Mouse (Mus musculus) neural tube, embryonic 14.5 days (tissue): ENCODE data around the gene Tti1. TPM values are rescaled to one million over a fixed set of nuclear protein-coding genes. Genes with fewer than 3 reads are reported as not detected.

Experiments
- ATAC-seq: fragments of 200-750 bp; cut with Nextera tagmentation; 2 replicates; pipeline ENCODE4 v1.8.0; 2017; ENCODE audit warnings: low read depth, mild to moderate bottlenecking, moderate TSS enrichment, moderate library complexity
- H3K27ac ChIP-seq: fragments of 300-500 bp; sonication (generic); 2 replicates; pipeline ENCODE4 v1.5.1; 2014; ENCODE audit warnings: low read depth, mild to moderate bottlenecking, control low read depth, low read length, moderate library complexity, mixed read lengths
- H3K27me3 ChIP-seq: fragments of 300-500 bp; sonication (generic); 2 replicates; pipeline ENCODE4 v1.6.1; 2014; ENCODE audit warnings: low read length; ENCODE audit not compliant: control insufficient read depth, insufficient read depth
- H3K36me3 ChIP-seq: fragments of 300-500 bp; sonication (generic); 2 replicates; pipeline ENCODE4 v1.6.1; 2014; ENCODE audit warnings: low read length, mixed read lengths; ENCODE audit not compliant: control insufficient read depth, insufficient read depth
- H3K4me1 ChIP-seq: fragments of 300-500 bp; sonication (generic); 2 replicates; pipeline ENCODE4 v1.6.1; 2014; ENCODE audit warnings: low read length; ENCODE audit not compliant: control insufficient read depth, insufficient read depth
- H3K4me2 ChIP-seq: fragments of 300-500 bp; sonication (generic); 2 replicates; pipeline ENCODE4 v1.6.1; 2014; ENCODE audit warnings: mild to moderate bottlenecking, low read depth, low read length, control low read depth
- H3K4me3 ChIP-seq: fragments of 300-500 bp; sonication (generic); 2 replicates; pipeline ENCODE4 v1.5.1; 2014; ENCODE audit warnings: low read depth, low read length, control low read depth, mixed read lengths
- H3K9ac ChIP-seq: fragments of 300-500 bp; sonication (generic); replicated peaks from 2 replicates; pipeline ENCODE4 v1.6.1; 2014; ENCODE audit warnings: low read depth, mild to moderate bottlenecking, control low read depth, low read length, mixed read lengths
- H3K9me3 ChIP-seq: fragments of 300-500 bp; sonication (generic); 2 replicates; pipeline ENCODE4 v1.6.1; 2016; ENCODE audit warnings: low read length; ENCODE audit not compliant: control insufficient read depth
- WGBS: fragments of 180-500 bp; shearing (Covaris S2); extraction: QIAGEN DNeasy Blood & Tissue Kit; methylation state at CpG from one replicate; pipeline ENCODE4 v1.1.7; 2014; 5-methylcytosine and 5-hydroxymethylcytosine counted together
- polyA plus RNA-seq: library from polyadenylated mRNA; unstranded; fragments of >200 nt; fragmentation: Nextera tagmentation; extraction: Ambion mirVana; gene quantifications from 2 replicates; pipeline ENCODE4 v1.2.1, GENCODE M21; 2014

The Tti1 gene
- polyA plus RNA-seq, 1 experiment from 2014 or later: 13.8 TPM

DNA sequence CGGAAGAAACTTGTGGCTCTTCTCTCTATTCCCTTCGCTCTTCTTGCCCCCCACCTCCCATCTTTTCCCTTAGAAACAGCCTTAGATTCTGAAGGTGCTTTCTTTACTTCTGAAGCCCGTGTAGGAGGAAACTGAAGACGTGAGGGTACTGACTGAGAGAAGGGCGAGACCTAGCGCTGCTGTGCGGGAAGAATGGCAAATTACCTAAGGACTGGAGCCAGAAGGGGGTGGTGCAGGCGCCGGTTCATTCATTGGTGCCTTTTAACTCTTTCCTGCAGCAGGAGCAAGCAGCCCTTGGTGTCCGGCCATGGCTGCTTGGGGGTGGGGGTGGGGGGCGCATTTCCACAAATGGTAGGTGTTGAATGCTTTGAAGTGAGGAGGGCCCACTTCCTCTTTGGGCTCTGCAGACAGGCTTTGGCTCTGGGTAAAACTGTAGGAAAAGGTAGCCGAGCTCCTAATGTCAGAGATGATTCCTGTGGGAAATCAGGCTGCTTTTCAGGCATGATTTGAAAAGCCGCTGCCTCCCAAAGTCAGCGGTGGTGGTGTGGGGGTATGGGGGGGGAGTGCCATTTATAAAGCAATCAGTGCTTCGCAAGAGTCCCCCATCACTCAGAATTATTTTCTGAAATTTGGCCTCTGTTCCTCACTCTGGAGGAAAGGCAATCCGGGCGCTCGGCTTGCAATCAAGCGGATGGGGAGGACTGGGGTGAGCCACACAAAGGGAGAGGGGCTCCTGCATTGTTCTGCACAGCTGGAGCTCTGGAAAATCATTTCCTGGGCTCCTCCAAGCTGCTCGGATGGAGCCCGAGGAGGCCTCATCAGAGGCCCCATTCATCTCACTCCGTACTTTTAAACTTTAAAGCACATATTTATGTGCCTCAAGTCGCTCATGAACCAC, 53.4 kb downstream of the Tti1 start:
- peak overlapping the region; percentile 34 for H3K9ac ChIP-seq
- no peak overlapping the region for H3K4me3 ChIP-seq

DNA sequence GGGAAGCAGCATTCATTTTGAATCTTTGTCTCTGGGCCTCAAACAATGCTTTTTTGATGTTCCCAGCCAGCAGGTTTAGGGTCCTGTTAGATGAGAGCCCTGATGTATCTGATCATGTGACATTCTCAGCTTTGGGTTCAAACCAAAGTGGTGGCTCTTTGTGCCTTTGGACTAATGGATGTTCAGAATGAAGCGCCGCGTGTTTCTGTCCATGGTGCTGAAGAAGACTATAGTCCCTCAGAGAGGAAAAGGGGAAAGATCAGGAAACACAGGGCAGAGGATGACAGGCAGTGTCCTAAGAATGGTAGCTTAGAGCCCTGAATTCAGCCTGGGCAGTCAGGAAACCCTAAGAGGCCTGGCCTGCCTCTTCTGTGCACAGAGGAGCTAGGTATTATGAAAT, 57.6 kb downstream of the Tti1 start:
- WGBS: 5% methylated on average over 3 of the region's 3 CpGs
- Histone ChIP-seq H3K36me3 (no peaks in the 10 kb centered on the region), H3K4me2 (no peak overlapping the region), H3K4me1 (peaks cover 13% of the 10 kb centered on the region), H3K9ac (no peak overlapping the region), H3K4me3 (no peak overlapping the region), H3K27ac (no peak overlapping the region), H3K9me3 (no peaks in the 10 kb centered on the region), H3K27me3 (no peaks in the 10 kb centered on the region)
- no peak for ATAC-seq

More for the DNA sequence above, 53.4 kb downstream of the Tti1 start:
- Histone ChIP-seq H3K4me1 (peaks cover 17% of the 10 kb centered on the region), H3K4me2 (peak overlapping the region; percentile 21; the same call in 1 of the 2 replicates), H3K9me3 (no peaks in the 10 kb centered on the region), H3K36me3 (no peaks in the 10 kb centered on the region), H3K27me3 (no peaks in the 10 kb centered on the region), H3K27ac (peak overlapping the region; percentile 83)
- ATAC-seq: peak; percentile 85
- 2% methylated on average over 23 of the region's 23 CpGs for WGBS

DNA sequence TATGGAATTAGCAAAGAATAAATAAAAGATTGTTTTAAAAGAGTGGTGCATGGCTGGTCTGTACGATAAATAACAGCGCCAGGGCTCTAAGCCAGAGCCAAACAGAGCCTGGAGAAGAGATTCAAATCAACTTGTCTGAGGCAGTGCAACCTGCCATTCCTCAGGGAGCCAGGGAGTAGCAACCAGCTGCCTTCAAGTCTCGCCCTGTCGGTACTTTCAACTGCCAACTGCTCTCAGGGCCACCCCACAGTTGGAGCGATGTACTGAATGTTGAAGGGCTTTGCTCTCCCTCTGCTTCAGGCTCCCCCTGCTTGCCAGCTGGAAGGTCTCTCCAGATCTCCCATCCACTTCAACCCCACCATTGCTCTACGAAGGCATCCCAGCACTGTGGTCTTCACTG, 58.1 kb downstream of the Tti1 start:
- Histone ChIP-seq H3K4me1 (peaks cover 8% of the 10 kb centered on the region), H3K9ac (no peak overlapping the region), H3K4me3 (no peak overlapping the region), H3K27ac (no peak overlapping the region), H3K36me3 (no peaks in the 10 kb centered on the region), H3K4me2 (no peak overlapping the region), H3K27me3 (no peaks in the 10 kb centered on the region), H3K9me3 (no peaks in the 10 kb centered on the region)
- no peak for ATAC-seq
- 44% methylated on average over 6 of the region's 6 CpGs for WGBS

DNA sequence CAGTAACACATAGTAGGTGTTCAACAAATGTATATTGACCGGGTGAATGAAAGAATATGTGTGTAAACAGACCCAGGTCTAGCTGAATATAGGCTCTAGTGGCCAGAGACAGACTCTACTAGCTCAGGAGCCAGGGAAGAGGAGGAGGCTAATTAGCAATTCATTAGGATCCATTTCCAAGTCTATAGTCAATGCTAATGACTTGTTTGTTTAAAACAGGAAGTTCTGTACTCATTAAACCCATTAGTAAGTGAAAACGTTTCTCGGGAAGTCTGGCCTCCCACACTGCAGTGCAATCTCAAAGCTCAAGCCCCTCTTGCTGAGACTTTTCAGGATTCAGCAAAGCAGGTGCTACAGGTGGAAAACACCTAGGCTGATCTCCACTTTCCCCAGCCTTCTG, 60.4 kb downstream of the Tti1 start:
- WGBS: 10% methylated on average over 3 of the region's 3 CpGs
- no peak for ATAC-seq
- no peak overlapping the region for H3K4me2 ChIP-seq

DNA sequence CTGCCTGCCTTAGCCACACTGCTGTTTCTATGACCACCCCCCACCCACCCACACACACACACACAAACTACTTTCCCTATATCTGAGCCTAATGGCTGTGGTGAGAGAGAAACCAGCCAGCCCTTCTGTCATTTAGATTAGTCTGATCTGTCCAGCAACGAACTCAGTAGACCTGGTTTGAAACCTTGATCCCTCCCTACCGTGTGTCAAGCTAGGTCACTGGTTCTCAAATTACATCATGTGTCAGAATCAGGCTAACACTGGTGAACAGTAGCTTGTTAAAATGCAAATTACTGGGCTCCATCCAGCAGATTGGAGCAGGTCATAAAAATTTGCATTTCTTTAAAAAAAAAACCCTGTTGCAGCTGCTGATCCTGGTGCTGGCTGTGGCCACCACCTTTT, 70.5 kb downstream of the Tti1 start:
- no peak for ATAC-seq
- no peak overlapping the region for H3K9ac ChIP-seq
- no peak overlapping the region for H3K4me2 ChIP-seq
- no peaks in the 10 kb centered on the region; the same call in 1 of the 2 replicates for H3K4me1 ChIP-seq
- WGBS: 3% methylated on average over 2 of the region's 2 CpGs
- H3K27me3 ChIP-seq: no peaks in the 10 kb centered on the region
- H3K4me3 ChIP-seq: no peak overlapping the region
- no peaks in the 10 kb centered on the region for H3K36me3 ChIP-seq
- no peak overlapping the region for H3K27ac ChIP-seq
- H3K9me3 ChIP-seq: no peaks in the 10 kb centered on the region

More for the DNA sequence above, 60.4 kb downstream of the Tti1 start:
- Histone ChIP-seq H3K4me1 (no peaks in the 10 kb centered on the region), H3K9ac (no peak overlapping the region), H3K27me3 (no peaks in the 10 kb centered on the region), H3K27ac (no peak overlapping the region), H3K9me3 (no peaks in the 10 kb centered on the region), H3K4me3 (no peak overlapping the region), H3K36me3 (no peaks in the 10 kb centered on the region)

GRCm38 (mm10) chr2:157953978-157954377, 74.3 kb downstream of the Tti1 start:
- Histone ChIP-seq H3K4me2 (no peak overlapping the region), H3K9me3 (no peaks in the 10 kb centered on the region), H3K36me3 (no peaks in the 10 kb centered on the region), H3K27ac (no peak overlapping the region), H3K9ac (no peak overlapping the region), H3K27me3 (no peaks in the 10 kb centered on the region), H3K4me1 (no peaks in the 10 kb centered on the region; the same call in 1 of the 2 replicates), H3K4me3 (no peak overlapping the region)
- WGBS: 63% methylated on average over 5 of the region's 5 CpGs
- ATAC-seq: no peak

GRCm38 (mm10) chr2:157944156-157944893, 83.9 kb downstream of the Tti1 start:
- H3K27ac ChIP-seq: peak overlapping the region; percentile 0; the same call in 1 of the 2 replicates
- peak overlapping the region; percentile 72 for H3K4me2 ChIP-seq
- no peaks in the 10 kb centered on the region for H3K9me3 ChIP-seq
- no peak for ATAC-seq
- peak overlapping the region; percentile 56 for H3K9ac ChIP-seq
- H3K36me3 ChIP-seq: no peaks in the 10 kb centered on the region
- WGBS: 10% methylated on average over 37 of the region's 37 CpGs
- H3K4me3 ChIP-seq: peak overlapping the region; percentile 36
- peaks cover 22% of the 10 kb centered on the region for H3K4me1 ChIP-seq
- no peaks in the 10 kb centered on the region for H3K27me3 ChIP-seq

DNA sequence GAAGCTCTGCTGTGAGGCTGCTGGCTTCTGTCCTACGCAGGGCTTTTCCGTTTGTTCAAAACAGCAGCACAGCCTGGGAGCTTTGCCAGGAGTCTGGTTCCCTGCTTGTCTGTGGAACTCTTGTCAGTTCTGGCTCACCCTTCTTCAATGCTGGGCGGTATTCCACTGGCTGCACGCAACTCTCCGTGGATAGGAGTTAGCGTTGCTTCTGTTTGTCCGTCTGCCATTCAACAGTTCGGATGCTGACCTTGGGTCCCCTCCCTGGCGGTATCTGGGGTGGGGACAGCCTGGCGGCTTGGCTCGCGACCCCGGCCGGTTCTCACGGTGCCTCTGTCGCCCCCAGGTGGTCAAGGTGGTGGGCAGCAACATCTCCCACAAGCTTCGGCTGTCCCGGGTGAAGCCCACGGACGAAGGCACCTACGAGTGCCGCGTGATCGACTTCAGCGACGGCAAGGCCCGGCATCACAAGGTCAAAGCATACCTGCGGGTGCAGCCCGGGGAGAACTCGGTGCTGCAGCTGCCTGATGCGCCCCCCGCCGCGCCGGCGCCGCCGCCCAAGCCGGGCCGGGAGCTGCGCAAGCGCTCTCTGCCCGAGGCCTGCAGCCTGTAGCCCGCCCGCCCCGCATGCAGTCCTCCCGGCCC, 84.6 kb downstream of the Tti1 start:
- peak overlapping the region; percentile 36 for H3K4me3 ChIP-seq
- WGBS: under 1% methylated on average over 45 of the region's 47 CpGs
- peak; percentile 69 for ATAC-seq
- H3K9ac ChIP-seq: peak overlapping the region; percentile 56
- no peaks in the 10 kb centered on the region for H3K36me3 ChIP-seq
- H3K27me3 ChIP-seq: no peaks in the 10 kb centered on the region
- H3K4me1 ChIP-seq: peaks cover 22% of the 10 kb centered on the region
- H3K27ac ChIP-seq: peak overlapping the region; percentile 0; the same call in 1 of the 2 replicates
- no peaks in the 10 kb centered on the region for H3K9me3 ChIP-seq
- H3K4me2 ChIP-seq: peak overlapping the region; percentile 72
